Mouse (Mus musculus) adrenal gland, adult 8-10 months (tissue): Measurements from ENCODE around the gene Dad1. TPM values are rescaled to one million over a fixed set of nuclear protein-coding genes. Genes with fewer than 3 reads are reported as not detected.
A peak's percentile ranks its signal among the peaks of the same experiment; 100 is the strongest.

Experiments used
- DNase-seq: peaks from one replicate; pipeline ENCODE4 v3.0.0; 2022
- total RNA-seq, 4 experiments: library from RNA; stranded (reverse); gene quantifications; 2 replicates each; pipeline ENCODE4 v1.2.4; 2022

The Dad1 gene
- 100 to 1,000 TPM; 387 to 496 (median 428) TPM for total RNA-seq

GRCm38 (mm10) chr14:54253741-54254291 is at the start of gene Dad1, which contains the start of gene Abhd4:
TSS of gene Dad1 (minus strand) at chr14:54254104.
TSS of gene Abhd4 (plus strand) at chr14:54254188.
- peak; percentile 97 for DNase-seq

GRCm38 (mm10) chr14:54300676-54301075 is 46.8 kb upstream of the Dad1 start:
- peak; percentile 71 for DNase-seq

- DNase-seq: peak; percentile 81
These were observed 46.2 kb upstream of the Dad1 start for GRCm38 (mm10) chr14:54300136-54300535.

GRCm38 (mm10) chr14:54284839-54285238 is 30.9 kb upstream of the Dad1 start, which contains the start of gene Olfr49:
TSS of gene Olfr49 (minus strand) at chr14:54284939.
- no peak for DNase-seq

GRCm38 (mm10) chr14:54276446-54276845 is 22.5 kb upstream of the Dad1 start:
- no peak for DNase-seq

GRCm38 (mm10) chr14:54272696-54273095 is 18.8 kb upstream of the Dad1 start:
- DNase-seq: no peak

GRCm38 (mm10) chr14:54271976-54272606 is 18.2 kb upstream of the Dad1 start:
- no peak for DNase-seq

- no peak for DNase-seq
These were observed 16.5 kb upstream of the Dad1 start for GRCm38 (mm10) chr14:54270413-54270812.

- no peak for DNase-seq
These were observed 15.7 kb upstream of the Dad1 start for GRCm38 (mm10) chr14:54269566-54269965.

- DNase-seq: no peak
These were observed 14.1 kb upstream of the Dad1 start for GRCm38 (mm10) chr14:54267966-54268365.

- DNase-seq: no peak
These were observed 12.0 kb upstream of the Dad1 start for GRCm38 (mm10) chr14:54265951-54266350.

GRCm38 (mm10) chr14:54265093-54265492 is 11.2 kb upstream of the Dad1 start:
- DNase-seq: no peak

GRCm38 (mm10) chr14:54264231-54264630 is 10.3 kb upstream of the Dad1 start:
- DNase-seq: no peak

- peak; percentile 73 for DNase-seq
These were observed 9.2 kb upstream of the Dad1 start for GRCm38 (mm10) chr14:54263099-54263498.

- no peak for DNase-seq
These were observed 8.7 kb upstream of the Dad1 start for GRCm38 (mm10) chr14:54262622-54263021.

GRCm38 (mm10) chr14:54261386-54261785 is 7.5 kb upstream of the Dad1 start:
- DNase-seq: no peak

- DNase-seq: no peak
These were observed 6.3 kb upstream of the Dad1 start for GRCm38 (mm10) chr14:54260196-54260595.

GRCm38 (mm10) chr14:54259722-54260085 is 5.8 kb upstream of the Dad1 start:
- no peak for DNase-seq

GRCm38 (mm10) chr14:54259003-54259721 is 5.3 kb upstream of the Dad1 start:
- peak; percentile 97 for DNase-seq

GRCm38 (mm10) chr14:54258131-54258670 is 4.3 kb upstream of the Dad1 start:
- no peak for DNase-seq

- no peak for DNase-seq
These were observed 832 bp upstream of the Dad1 start for GRCm38 (mm10) chr14:54254670-54255202.

GRCm38 (mm10) chr14:54250122-54250521 is 3.8 kb downstream of the Dad1 start:
- DNase-seq: no peak

GRCm38 (mm10) chr14:54249326-54249725 is 4.6 kb downstream of the Dad1 start:
- peak; percentile 70 for DNase-seq
